Mouse (Mus musculus): ENCODE measurements around the gene Mettl7a3.
"Not testable (repeated sequence)": the region's sequence is repeated elsewhere in the genome, so short reads cannot be mapped to it uniquely, and the experiment has no call there.

Mettl7a3 gene

DNA sequence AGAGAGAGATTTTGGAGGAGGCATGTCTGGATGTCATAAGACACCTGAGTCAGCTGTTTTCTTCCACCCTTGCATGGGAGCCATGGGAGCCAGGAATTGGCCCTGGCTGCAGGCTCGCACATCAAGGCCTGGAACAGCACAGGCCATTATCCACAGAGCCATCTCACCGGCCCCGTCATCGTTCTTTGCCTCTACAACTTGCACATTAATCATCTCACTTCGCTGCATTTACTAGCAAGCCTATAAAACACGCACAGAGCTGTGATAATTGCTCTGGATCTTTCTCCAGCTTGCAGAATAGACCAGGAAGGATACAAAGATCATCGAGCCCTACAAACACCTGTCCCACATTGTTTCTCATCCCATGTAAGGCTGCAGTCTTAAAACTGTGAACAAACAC, 4.0 kb upstream of the Mettl7a3 start:
- DNase-seq (ENCODE audit: low read depth, low spot score), result no peak

DNA sequence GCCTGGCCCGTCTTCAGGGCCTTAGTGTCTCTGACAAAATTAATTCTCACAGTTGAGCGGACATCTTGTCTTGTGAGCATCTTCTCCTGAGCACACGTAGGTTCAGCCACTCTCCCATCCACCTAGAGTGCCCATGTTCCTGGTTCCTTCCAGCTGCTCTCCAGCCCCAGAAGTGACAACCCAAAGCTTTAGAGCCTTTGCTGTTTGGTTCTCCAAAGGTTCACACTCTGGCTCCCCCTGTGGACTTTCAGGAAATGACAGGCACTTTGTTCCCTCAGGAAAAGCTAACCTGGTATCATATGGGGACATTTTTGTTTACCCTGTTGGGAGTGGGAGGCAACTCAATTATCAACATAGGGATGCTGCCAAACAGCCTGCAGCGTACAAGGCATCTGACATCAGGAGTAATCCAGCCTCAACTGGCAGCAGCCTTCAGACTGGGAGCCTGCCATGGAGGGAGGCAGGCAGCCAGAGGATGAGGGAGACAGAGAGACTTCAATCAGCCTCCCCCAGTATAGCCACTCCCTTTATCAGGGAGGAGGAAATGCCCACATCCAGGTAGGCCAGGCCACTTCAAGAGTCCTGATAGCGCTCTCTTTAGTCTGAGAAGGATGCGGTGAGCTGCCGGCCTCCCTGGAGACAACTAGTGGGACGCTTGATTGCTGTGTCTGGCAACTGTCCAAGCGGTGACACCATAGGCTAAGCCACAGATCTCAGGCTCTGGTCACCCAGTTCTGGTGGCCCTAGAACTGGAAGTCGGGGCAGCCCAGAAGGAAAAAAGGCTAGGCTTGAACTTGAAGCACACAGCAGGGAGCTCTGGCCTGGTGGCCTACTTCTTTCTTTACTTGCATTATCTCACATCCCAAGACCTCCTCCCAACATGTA, 2.4 kb upstream of the Mettl7a3 start:
- not testable (repeated sequence) for DNase-seq (ENCODE audit: low read depth, low spot score)

DNA sequence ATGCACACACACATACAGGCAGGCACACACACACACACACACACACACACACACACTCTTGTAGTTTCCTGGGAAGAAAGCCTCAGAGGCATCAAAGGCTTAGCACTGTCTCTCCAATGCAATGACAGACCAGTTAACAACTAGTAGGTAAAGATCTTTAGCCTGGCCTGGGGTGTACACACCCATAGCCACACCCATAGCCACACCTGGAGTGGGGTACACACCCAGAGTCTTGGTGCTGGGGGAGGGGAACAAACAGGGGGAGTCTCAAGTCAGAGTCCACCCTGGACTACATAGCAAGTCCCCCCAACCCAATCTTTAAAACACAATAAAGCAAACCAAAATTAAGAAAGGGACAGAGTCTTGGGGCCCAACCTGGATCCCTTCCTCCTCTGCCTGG, 2.6 kb downstream of the Mettl7a3 start:
- not testable (repeated sequence) for DNase-seq (ENCODE audit: low read depth, low spot score)

DNA sequence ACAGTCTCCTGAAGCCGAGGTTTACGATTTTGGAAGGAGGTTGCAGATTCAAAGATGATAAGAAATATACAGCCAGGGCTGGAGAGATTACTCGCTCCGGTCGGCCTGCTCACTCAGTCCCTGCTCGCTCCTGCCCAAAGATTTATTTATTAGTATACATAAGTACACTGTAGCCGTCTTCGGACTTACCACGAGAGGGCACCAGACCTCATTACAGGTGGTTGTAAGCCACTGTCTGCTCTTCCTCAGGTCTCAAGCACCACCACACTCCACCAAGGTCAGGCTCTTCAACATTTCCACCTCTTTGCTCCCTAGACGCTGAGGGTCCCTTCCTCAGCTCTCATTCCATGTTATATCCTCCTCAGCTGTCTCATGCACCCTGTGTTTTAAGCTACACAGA, 3.1 kb downstream of the Mettl7a3 start:
- peak; percentile 42 for DNase-seq (ENCODE audit: low read depth, low spot score)

DNA sequence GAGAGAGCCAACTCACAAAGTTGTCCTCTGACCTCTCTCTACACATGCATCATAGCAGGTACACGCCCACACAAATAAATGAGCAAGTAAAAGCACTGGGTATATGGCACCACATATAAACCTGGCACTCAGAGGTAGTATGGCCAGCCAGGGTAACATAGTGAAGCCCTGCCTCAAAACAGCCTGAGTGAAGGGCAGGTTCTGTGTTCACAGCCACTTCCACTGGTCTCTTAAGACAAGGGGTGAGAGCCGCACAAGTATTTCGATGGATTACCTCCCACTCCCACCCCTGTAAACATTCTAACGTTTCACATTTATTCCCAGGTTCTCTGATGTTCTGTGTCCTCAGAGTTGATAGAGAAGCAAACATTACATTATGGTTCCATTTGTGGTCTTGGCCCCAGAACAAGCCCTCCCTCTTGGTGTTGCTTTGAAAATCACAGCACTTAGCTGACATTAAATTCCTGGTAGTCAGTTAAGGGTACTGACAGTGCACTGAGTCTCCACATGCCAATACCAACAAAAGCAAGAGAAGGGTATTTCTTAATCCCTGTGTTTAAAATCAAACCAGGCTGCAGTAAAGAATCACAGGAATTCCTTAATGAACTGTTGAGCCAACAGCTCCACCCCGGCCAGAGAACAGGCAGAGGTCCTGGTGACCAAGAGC, 6.7 kb downstream of the Mettl7a3 start:
- DNase-seq (ENCODE audit: low read depth, low spot score), result not testable (repeated sequence)

DNA sequence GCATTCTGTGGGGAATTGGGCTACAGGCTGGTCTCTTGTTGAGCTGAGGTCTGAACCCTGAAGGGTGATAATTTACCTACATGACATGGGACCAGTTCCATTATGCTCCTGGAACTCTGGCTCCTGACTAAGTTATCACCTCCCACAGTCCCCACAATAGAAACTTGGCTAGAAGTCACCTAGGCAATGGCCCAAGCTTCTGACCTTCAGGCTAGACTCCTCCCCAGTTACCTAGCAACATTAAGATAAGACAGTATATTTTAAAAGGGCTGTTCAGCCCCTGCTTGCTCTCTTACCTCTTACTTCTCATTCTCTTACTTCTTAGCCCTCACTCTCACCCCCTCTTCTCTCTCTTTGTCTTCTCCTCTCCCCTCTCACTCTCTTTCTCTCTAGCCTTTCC, 10.8 kb downstream of the Mettl7a3 start:
- DNase-seq (ENCODE audit: low read depth, low spot score), result no peak

DNA sequence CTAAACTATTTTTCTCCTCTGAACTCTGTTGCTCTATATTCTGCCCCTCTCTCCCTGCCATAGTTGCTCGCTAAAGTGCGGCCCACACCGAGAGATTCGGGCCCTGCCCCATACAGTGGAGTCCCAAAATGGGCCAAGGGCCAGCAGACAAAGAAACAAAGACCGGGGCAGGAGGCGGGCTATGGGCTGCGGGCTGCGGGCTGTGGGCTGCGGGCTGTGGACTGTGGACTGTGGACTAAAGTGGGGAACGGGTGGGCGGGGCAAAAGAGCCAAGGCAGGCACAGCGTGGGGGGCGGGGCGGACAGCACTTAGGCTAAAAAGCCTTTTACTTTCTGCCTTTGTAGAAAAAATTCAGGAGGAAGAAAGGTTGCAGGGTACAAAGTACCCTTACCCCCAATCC, 12.0 kb downstream of the Mettl7a3 start:
- no peak for DNase-seq (ENCODE audit: low read depth, low spot score)

DNA sequence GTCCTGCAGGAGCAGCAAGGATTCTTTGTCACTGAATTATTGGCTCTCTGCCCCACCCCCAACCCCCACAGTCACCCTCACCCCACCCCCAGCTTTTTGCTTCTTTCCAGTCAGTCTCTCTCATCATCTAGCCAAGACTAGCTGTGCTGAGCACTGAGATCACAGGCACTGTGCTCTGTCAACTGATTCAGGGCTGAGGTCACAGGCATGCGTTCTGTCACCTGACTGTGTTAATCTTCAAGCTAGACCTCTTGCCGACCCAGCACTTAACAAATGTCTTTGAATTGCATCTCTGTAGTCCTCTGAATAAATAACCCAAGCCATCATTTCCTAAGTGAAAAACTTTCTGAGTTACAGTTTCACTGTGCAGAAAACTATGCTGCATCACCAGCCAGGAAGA, 14.8 kb downstream of the Mettl7a3 start:
- no peak for DNase-seq (ENCODE audit: low read depth, low spot score)

DNA sequence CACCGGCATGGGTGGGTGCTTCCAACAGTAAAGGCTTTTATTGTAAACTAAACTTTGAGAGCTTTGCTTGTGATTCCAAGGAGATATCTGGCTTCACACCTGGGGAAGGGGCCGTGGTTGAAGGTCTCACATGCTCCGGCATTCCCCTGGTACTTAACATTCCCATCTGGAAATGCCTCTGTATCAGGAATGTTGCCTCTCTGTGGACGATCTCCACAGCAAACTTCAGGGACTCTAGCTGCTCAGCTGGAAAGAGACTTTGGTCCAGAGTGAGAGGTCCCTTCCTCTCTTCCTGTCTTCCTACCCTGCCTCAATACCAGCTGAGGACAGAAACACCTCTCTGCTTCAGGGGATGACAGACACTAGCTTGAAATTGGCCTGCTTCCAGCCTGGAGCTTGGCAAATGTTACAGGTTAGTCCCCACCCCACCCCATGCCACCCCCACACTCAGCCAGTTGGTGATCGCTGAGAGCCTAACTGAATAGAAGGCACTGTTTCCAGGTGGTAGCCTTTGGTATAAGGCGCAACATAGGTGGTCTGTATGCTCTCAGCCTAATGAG, 16.9 kb downstream of the Mettl7a3 start:
- no peak for DNase-seq (ENCODE audit: low read depth, low spot score)

DNA sequence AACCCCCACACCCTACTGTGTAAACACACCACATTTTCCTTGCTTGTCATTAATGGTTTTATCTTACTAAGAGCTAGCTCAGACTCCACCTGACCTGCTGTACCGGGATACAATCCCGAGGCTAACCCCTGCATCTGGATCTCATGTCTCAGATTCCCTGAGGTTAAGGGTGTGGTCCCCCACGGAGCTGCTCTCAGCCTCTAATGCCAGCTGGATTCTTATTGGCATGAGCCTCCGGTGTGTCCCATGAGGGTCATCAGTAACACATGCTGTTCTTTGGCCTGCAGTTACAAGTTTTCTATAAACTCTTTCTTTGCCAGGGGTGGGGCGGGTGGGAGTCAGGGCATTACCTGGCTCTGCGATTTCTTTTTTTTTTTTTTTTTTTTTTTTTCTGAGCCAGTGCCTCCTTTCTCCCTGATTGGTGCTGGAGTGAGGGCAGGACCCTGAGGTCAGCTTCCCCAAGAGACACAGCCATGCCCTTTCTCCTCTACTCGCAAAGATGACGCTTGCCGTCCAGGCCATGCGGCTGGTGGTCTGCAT, 18.1 kb downstream of the Mettl7a3 start, which contains the start of the genes Methig1 and Mettl7a2:
Gene Methig1, plus strand, starts transcription at position 439 of the 540 bp plus-strand sequence.
Gene Mettl7a2, plus strand, starts transcription at position 490 of the 540 bp plus-strand sequence.
- DNase-seq (ENCODE audit: low read depth, low spot score), result no peak

DNA sequence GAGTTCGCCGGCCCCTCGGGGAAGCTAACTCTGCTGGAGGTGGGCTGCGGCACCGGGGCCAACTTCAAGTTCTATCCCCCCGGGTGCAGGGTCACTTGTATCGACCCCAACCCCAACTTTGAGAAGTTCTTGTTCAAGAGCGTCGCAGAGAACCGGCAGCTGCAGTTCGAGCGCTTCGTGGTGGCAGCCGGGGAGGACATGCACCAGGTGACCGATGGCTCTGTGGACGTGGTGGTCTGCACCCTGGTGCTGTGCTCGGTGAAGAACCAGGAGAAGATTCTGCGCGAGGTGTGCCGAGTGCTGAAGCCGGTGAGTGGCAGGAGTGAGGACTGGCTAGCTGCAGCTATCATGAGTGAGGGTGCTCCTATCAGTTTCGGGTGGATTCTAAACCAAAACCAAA, 18.7 kb downstream of the Mettl7a3 start:
- not testable (repeated sequence) for DNase-seq (ENCODE audit: low read depth, low spot score)

DNA sequence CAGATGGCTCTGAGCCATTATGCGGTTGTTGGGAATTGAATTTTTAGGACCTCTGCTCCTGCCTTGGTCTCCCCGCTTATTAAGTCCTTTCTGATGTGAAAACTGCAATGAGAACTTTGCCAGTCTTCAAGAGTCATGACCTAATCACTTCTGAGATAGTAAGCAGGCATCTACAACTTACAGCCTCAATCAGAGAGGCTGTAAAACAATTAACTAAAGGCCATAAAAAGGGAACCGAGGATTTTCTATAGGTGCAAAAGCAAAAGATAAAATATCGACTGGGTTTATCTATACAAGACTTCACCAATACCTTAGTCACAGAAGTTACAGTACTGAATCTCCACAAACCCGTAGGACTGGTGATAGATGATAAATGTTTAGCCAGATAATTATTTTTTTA, 21.1 kb downstream of the Mettl7a3 start:
- no peak for DNase-seq (ENCODE audit: low read depth, low spot score)

DNA sequence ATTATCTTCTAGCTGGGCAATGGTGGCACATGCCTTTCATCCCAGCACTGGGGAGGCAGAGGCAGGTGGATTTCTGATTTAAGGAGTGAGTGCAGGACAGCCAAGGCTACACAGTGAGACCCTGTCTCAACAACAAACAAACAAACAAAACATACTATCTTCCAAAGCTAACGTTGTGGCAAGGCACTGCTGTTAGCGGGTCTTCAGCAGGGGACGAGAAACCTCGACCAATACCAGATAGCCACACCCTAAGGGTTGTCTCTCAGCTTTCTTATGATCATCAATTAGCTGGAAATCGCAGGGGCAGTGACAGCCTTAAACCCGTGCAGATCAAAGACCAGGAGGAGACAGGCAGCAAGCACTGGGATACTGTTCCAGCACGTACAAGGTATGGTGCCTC, 29.5 kb downstream of the Mettl7a3 start, which contains the start of gene Higd1c:
Gene Higd1c, plus strand, starts transcription at position 301 of the 400 bp plus-strand sequence.
- DNase-seq (ENCODE audit: low read depth, low spot score), result no peak

DNA sequence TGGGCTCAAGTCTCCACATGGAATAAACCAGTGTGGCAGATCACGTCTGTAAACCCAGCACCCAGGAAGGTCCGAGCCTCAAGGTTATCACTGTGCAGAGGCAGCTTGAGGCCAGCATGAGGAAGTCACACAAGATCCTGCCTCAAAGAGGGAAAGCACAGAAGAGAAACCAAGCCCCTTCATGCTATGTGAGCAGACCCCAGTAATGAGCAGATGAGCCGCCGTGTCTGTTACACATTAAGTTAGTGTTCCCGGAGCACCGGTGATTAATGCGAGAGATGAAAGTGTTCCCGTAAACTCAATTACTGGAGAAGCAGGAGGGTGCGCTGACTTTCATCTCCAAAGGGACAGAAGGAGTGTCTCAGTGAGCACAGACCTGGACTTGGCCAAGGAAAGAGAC, 31.2 kb downstream of the Mettl7a3 start:
- not testable (repeated sequence) for DNase-seq (ENCODE audit: low read depth, low spot score)

DNA sequence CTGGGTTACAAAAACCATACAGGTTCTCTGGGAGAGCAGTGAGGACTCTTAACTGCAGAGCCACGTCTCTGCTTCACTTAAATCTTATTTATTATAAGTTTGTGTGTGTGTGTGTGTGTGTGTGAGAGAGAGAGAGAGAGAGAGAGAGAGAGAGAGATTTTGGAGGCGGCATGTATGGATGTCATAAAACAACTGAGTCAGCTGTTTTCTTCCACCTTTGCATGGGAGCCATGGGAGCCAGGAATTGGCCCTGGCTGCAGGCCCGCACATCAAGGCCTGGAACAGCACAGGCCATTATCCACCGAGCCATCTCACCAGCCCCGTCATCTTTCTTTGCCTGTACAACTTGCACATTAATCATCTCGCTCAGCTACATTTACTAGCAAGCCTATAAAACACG, 32.4 kb downstream of the Mettl7a3 start:
- DNase-seq (ENCODE audit: low read depth, low spot score), result no peak

DNA sequence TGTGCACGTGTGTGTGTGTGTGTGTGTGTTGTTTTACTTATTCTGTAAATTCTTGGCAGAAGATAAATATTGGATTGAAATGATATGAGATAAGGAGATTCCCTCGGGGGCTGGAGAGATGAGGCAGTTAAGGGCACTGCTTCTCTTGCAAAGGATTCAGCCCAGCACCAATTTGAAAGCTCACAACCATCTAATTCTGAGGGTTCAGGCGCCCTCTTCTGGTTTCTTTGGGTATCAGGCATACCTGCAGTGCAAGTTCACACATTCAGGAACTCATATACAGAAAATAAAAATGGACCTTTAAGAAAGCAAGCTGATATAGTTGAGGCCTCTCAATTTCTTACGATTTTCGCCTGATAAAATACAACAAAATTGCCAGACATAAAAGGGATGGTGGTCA, 40.3 kb downstream of the Mettl7a3 start:
- DNase-seq (ENCODE audit: low read depth, low spot score), result peak; percentile 57

DNA sequence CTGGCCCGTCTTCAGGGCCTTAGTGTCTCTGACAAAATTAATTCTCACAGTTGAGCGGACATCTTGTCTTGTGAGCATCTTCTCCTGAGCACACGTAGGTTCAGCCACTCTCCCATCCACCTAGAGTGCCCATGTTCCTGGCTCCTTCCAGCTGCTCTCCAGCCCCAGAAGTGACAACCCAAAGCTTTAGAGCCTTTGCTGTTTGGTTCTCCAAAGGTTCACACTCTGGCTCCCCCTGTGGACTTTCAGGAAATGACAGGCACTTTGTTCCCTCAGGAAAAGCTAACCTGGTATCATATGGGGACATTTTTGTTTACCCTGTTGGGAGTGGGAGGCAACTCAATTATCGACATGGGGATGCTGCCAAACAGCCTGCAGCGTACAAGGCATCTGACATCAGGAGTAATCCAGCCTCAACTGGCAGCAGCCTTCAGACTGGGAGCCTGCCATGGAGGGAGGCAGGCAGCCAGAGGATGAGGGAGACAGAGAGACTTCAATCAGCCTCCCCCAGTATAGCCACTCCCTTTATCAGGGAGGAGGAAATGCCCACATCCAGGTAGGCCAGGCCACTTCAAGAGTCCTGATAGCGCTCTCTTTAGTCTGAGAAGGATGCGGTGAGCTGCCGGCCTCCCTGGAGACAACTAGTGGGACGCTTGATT, 43.2 kb downstream of the Mettl7a3 start:
- not testable (repeated sequence) for DNase-seq (ENCODE audit: low read depth, low spot score)

DNA sequence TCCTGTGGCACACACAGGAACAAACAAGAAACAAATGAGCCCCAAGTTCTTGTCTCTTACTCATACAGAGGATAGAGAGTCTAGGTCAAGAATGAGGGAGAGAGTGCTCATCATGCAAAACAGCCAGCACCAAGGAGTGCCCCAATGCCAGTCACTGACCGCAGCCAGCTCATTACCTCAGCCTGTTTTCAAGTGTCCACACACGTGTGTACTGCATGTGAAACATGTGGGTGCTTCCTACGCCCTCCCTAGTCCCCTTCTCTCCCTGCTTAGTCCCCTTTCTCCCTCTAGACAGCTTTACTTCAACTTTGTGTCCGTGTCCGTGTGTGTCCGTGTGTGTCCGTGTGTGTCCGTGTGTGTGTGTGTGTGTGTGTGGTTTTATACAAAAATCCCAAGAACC, 44.9 kb downstream of the Mettl7a3 start:
- DNase-seq (ENCODE audit: low read depth, low spot score), result no peak

DNA sequence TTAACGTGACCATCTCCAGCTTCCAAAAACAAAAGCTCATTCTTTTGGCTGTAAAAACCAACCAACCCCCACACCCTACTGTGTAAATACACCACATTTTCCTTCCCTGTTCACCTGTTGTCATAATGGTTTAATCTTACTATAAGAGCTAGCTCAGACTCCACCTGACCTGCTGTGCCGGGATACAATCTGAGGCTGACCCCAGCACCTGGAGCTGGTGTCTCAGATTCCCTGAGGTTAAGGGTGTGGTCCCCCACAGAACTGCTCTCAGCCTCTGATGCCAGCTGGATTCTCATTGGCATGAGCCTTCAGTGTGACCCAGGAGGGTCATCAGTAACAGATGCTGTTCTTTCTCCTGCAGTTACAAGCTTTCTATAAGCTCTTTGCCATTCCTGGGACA, 45.4 kb downstream of the Mettl7a3 start:
- DNase-seq (ENCODE audit: low read depth, low spot score), result no peak

DNA sequence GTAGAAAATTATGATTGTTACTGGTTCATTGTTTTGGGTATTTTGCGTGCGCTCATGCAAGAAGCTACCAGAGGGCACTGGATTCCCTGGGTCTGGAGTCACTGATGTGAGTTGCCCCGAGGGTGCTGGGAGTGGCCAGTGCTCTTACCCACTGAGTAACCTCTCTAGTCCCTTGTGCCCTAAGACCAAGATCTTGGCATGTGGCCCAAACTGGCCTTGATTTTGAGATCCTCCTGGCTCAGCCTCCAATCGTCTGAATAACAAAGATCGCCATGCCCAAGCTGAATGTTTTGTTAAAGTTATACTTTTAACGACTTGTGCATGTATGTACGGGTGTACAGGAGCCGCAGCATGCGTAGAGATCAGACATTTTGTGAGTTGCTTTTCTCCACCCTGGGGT, 51.0 kb downstream of the Mettl7a3 start:
- DNase-seq (ENCODE audit: low read depth, low spot score), result no peak

DNA sequence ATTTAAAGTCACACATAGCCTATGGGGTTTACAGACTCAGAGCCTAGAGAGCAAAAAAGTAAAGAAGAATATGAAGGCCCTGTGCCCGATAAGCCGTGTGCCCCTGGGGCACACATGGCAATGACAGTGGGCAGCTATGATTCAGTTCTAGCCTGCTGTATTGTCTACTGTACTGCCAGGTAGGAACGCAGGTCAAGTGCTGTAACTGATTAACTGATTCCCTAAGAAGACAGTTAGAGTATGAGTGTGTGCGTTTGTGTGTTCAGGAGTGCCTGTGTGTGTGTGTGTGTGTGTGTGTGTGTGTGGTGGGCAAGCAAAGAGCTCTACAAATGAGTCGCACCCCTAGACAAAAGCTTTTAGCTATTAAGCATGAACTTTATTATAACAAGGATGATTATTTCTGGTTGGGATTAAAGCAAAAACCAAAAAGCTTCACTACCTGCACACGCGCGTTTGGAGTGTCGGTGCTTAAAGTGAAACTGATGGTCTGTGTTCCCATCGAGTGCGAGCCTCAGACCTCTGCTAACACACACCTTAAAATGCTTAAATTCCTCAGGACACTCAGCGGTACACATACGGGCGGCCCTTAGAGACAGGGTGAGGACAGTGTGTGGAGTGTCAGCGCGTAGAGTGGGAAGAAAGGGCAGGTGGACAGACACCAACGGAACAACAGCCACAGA, 53.0 kb downstream of the Mettl7a3 start:
- no peak for DNase-seq (ENCODE audit: low read depth, low spot score)

All from mesoderm, embryonic 11.5 days (tissue).